Mouse (Mus musculus): ENCODE results near the gene Mical3.
"Not testable (repeated sequence)": the region's sequence is repeated elsewhere in the genome, so short reads cannot be mapped to it uniquely, and the experiment has no call there.

Gene Mical3

DNA sequence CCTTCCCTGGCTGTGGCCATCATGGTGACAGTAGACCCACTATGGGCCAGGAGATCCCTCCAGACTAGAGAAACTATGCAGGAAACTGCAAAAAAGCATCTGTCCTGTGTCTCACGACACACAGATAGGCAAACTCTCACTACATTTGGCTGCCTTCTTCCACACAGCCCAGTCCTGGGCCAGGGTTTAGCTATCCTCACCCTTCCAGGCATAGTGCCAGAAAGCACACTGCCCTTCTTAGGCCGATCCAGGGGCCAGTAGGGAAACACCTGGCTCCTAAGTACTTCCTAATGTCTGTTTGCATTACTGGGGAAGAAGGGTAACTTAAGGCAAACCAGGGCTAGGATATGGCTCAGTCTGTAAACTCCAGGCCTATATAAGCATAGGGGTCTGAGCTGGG is 217.9 kb downstream of the Mical3 start:
- DNase-seq (ENCODE audit: extremely low read depth, insufficient read length, low spot score), result no peak

DNA sequence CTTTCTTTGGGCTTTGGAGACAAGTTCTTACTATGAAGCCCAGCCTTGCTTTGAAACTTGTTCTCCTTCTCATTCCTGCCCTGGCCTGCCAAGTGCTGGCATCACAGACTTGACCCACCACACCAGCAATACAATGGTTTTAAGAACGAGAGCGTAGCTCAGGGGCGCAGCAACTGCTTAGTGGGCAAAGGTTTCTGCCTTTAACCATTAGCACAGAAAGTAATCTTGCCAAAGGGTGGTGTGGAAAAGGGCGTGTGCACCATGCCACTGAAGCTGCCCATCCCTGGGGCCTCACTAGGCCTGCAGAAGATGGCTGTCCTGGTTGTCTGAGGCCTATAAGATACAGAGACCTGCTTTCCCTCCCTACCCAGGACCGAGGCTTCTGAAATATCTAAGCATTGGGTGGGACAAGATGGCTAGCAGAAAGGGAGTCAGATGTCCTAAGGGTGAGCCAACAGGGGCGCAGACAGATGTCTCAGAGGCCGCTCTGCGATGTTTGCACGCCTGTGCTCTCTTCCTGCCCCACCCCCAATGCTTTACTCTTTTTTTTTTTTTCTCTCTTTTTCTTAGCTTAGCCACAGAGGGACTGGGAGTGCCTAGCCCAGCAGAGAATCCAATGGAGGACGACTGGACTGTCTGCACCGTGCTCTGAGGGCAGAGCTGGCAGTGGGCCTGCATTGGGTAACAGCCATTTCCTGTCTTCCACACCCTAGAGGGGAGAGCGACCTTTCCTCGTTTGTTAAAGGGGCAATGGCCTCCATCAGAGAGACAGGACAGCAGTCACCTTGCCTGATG is 219.4 kb downstream of the Mical3 start:
- no peak for DNase-seq (ENCODE audit: extremely low read depth, insufficient read length, low spot score)

DNA sequence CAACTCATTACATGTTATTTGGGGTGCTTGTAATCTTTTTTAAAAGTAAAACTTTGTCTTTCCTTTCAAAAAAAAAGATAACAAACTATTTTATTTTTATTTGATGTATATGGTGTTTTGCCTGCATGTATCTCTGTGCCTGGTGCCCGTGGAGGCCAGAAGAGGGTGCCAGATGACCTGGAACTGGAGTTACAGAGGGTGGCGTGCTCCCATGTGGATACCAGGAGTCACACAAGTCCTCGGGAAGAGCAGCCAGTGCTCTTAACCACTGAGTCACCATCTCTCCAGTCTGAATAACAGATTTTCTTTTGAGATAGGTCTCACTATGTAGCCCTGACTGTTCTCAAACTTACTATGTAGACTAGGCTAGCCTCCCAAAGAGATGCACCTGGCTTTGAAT is 221.3 kb downstream of the Mical3 start:
- DNase-seq (ENCODE audit: extremely low read depth, insufficient read length, low spot score), result peak; percentile 54

DNA sequence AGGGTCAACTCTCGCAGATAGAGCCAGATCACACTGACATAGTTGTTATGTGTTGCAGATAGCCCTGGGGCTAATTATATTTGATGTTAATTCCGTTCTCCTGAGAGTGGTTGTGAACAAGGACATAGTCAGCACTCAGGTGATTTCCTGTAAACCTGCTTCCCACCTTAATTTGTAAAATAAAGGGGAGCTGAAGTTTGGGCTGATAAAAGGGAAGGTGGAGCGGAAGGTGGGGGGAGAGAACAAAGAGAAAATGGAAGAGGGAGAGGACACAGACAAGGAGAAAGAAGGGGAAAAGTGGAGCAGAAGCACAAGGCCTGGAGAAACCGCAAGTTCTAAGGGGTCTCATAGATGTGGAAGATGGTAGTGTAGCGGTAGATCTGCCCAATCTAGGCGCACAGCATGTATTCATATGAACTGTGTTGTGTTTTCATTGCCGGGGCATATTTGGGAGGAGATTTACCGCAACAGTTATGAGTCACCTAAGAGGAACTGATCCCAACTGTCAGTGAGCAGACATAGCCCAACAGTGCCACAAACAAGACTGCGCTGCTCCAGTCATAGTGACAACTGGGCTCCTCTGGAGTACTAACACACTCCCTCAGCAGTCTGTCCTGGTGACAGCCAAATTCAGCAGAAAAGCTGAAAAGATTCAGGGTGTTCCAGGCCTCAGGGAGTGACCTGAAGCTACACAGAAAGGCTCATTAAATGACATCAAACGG is 222.8 kb downstream of the Mical3 start:
- not testable (repeated sequence) for DNase-seq (ENCODE audit: extremely low read depth, insufficient read length, low spot score)

DNA sequence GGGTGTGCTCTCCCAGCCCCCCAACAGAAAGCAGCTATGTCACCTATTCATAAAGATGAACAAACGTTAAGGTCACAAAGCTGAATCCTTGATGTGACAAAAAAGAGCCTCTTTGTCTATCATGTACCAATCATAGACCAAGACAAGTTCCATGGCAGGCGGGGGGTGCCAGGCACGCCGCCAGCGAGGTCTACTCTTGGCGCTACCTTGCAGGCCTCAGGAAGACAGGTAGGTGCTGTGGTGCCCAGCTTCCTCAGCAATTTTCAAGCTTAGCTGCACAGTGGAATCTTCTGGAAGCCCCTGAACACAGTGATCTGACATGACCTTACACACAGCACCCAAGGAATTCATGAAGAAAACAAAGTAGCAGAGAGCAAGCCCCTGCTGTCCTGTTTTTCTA is 224.3 kb downstream of the Mical3 start:
- no peak for DNase-seq (ENCODE audit: extremely low read depth, insufficient read length, low spot score)

DNA sequence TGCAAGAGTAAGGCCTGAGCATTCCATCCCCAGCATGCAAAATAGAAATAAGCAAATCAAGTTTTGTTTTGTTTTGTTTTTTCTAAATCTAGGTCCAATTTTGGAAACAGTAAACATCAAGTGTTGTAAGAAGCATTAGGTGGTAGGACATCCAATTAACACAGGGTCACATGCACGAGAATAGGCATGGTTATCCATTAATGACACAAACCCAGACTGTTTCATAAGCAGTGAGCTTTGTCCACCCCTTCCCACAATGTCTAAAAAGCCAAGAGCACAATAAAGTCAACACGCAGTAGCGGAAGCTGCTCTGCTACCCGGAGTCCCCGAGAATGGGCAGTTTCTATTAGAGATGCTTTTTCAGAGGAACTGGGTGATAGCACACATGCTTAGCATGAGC is 225.7 kb downstream of the Mical3 start:
- DNase-seq (ENCODE audit: extremely low read depth, insufficient read length, low spot score), result no peak

DNA sequence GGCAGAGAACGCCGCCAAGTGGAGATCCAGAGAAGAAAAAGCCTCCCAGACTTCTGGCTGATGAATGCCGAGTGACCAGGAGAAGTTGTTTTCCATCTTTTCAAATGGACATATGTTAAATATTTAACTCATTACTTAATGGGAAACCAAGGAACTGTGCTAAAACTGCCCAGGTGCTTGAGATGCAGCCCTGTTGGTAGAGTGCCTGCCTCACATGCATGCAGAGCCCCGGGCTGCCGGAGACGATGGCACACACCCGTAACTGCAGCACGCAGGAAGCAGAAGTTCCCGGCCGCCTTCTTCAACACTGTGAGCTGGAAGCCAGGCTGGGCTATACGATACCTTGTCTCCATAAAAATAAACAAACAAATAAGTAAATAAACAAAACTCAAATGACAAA is 226.8 kb downstream of the Mical3 start:
- no peak for DNase-seq (ENCODE audit: extremely low read depth, insufficient read length, low spot score)

DNA sequence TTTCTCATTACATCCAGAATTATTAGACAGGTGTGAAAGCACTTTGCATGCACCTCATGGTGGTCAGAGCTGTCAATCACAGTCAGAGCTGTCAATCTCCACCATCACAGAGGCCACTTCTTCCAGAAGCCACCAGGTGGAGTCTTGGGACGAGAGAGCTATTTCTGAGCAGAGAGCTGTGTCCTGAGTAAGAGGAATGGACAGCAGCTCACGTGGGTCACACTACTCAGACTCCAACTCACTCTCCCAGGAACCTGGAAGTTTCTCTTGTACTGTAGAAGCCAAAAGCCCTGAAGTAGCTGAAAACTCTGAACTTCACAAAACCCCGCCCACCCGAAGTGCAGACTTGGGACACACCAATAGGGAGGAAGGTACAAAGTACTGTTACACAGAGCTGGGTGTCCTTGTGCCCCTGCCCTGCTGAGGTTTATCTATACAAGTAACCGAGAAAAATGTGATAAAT is 227.3 kb downstream of the Mical3 start:
- no peak for DNase-seq (ENCODE audit: extremely low read depth, insufficient read length, low spot score)

DNA sequence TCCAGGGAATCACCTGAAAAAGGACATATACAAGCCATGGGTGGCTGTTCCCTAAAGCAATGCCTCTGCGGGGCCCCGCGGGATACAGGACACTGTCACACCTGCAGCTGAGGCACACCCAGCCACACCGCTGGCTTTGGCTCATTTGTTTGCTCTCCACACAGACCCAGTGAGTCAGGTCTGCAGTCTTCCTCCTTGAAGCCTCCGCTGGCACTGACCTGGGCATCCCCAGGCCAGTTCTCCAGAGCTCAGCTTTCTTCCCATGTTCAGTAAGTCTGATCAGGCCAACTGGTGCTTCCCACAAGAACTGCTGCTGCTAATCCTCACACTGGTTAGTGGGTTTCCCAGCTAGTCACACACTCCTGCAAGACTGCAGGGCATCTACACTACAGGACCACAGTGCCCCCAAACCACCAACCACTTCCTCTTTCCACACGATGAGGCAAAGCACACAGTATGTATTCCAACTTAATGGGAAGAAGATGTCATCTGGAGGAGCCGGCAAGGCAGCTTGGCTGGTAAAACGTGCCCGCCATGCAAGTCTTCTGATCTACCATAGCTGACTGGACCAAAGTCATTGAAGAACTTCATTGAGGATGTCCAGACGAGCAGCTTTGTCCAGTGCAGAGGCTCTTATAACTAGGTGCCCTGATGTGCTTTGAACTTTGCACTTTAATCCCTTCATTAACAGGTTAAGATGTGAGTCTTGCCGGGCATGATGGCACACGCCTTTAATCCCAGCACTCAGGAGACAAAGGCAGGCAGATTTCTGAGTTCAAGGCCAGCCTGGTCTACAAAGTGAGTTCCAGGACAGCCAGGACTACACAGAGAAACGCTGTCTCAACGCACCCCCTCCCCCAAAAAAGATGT is 228.8 kb downstream of the Mical3 start:
- no peak for DNase-seq (ENCODE audit: extremely low read depth, insufficient read length, low spot score)

DNA sequence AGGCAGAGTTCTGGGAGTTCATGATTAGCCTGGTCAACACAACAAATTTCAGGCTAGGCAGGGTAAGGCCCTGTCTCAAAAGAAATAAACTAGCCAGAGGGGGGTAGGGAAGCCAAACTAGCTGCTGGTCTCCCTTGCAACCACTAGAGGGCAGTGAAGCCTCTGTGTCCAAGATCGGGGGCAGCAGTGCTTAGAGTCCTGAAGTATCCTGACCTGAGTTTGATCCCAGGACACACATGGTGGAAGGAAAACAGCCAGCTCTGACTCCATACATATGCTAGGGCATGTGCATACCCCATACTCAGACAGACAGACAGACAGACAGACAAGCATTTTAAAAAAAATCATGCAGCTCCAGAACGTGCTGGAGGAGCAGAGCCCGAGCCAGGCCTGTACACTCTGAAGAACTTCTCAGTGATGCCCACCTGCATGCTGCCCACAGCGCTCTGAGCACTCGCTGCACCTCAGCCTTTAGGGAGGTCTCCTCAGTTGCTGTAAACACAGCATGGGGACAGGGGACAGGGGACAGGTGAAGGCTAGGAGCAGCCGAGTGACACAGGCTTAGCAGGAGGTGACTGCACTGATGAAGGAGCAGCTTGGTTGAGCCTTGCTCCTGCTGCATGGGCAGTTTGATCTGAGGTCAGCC is 232.5 kb downstream of the Mical3 start:
- no peak for DNase-seq (ENCODE audit: extremely low read depth, insufficient read length, low spot score)

DNA sequence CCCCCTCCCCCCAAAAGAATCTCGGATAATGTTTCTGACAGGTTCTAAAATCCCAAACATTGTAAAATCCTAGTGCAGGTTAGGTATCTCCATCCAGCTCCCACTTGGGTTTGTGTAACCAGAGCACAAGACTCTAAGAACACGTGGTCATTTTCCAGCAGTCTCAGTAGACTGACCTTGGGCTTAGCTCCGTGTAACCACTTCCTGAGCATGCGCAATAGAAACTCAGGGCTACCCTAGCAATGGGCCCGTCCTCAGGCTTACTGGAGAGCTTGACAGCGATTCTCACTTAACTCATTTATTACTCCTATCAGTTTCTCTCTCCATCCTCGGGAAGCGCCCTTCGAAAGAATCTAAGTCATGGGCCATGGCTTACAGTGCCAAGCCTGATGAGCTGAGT is 236.3 kb downstream of the Mical3 start:
- no peak for DNase-seq (ENCODE audit: extremely low read depth, insufficient read length, low spot score)

DNA sequence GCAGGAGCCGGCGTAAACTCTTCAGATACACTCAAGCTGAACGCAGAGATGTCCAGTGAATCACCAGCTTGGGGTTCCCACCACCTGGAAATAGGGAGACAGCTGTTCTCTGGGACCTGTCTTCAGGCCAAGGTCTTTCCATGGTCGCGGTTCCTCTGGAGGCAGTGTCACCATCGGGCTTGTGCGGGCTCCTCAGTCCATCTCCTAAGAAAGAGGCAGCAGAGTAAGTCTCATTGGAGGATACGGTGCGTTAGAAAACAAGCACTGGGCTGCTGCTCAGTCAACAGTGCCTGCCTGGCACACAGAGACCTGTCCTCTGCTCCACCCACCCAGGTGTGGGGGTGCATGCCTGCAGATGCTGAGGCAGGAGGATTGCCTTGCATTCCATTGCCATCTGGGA is 236.7 kb downstream of the Mical3 start:
- DNase-seq (ENCODE audit: extremely low read depth, insufficient read length, low spot score), result no peak

DNA sequence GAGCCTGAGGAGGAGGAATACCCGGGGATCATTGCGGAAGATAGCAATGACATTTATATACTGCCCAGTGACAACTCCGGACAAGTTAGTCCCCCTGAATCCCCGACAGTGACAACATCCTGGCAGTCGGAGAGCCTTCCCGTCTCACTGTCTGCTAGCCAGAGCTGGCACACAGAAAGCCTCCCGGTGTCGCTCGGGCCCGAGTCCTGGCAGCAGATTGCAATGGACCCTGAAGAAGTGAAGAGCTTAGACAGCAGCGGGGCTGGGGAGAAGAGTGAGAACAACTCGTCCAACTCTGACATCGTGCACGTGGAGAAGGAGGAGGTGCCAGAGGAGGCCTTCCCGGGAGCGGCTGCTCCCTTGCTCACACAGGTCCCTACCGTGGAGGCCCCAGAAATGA is 244.1 kb downstream of the Mical3 start:
- DNase-seq (ENCODE audit: extremely low read depth, insufficient read length, low spot score), result no peak

DNA sequence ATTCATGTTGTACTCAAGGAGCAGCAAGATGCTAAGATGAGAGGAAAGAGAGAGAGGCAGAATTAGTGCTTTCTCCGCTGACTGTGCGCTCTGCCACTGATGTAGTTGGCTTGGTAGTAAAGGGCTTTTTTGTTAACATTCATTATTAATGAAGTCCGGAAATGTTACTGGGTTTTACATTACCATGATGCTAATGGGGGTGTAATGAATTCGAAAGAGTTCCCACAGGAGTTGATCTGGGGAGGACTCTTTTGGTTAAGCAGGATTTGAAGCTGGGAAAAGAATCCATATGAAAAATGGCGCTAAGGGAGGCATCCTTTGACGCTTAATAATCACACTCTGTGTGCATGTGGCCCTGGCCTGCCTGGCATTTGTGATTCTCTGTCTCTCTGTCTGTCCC is 246.4 kb downstream of the Mical3 start:
- DNase-seq (ENCODE audit: extremely low read depth, insufficient read length, low spot score), result no peak
